Mouse (Mus musculus) CH12.LX (cell line): Measurements from ENCODE around the gene Cenpk. TPM values are rescaled to one million over a fixed set of nuclear protein-coding genes. Genes with fewer than 3 reads are reported as not detected.

ENCODE experiments used
- DNase-seq: peaks from one replicate; pipeline ENCODE4 v3.0.0-alpha.2; 2013; ENCODE audit errors: extremely low read depth
- H3K27ac ChIP-seq: 2 replicates; pipeline ENCODE4 v1.5.1; 2012; ENCODE audit warnings: low read depth, mild to moderate bottlenecking, control low read depth, moderate library complexity; ENCODE audit not compliant: insufficient read depth
- H3K27me3 ChIP-seq: replicated peaks from 2 replicates; pipeline ENCODE3; 2012; ENCODE audit warnings: inconsistent platforms
- H3K36me3 ChIP-seq, 2 experiments: replicated peaks in 1 of 2; 2 replicates each; pipeline versions ENCODE3 to v1.6.1; 2012; ENCODE audit warnings: inconsistent platforms in 1 of 2, low read length in 1 of 2, mild to moderate bottlenecking in 1 of 2, mixed read lengths in 1 of 2, moderate library complexity in 1 of 2; ENCODE audit not compliant: control insufficient read depth in 1 of 2, insufficient read depth in 1 of 2
- H3K4me1 ChIP-seq, 2 experiments: 2 replicates each; pipeline ENCODE4 v1.6.1; 2012; ENCODE audit warnings: inconsistent platforms in 1 of 2, moderate library complexity in 1 of 2; ENCODE audit not compliant: insufficient read depth in 2 of 2, control insufficient read depth in 1 of 2
- H3K4me2 ChIP-seq: 2 replicates; pipeline ENCODE4 v1.6.1; 2012; ENCODE audit warnings: low read depth, mild to moderate bottlenecking, control low read depth; ENCODE audit not compliant: poor library complexity, insufficient read depth, severe bottlenecking
- H3K4me3 ChIP-seq, 3 experiments: fragments of 150-350 bp in 1 of 3; sonication (generic) in 1 of 3; replicated peaks in 1 of 3; 2 replicates each; pipeline versions ENCODE3 to v1.5.1; 2011 to 2012; ENCODE audit warnings: low read depth in 2 of 3, low read length in 2 of 3, mild to moderate bottlenecking in 2 of 3, moderate library complexity in 2 of 3, control low read depth in 1 of 3, improper control_type of control experiment in 1 of 3, inconsistent platforms in 1 of 3, mixed read lengths in 1 of 3; ENCODE audit not compliant: poor library complexity in 1 of 3
- H3K79me2 ChIP-seq: replicated peaks from 2 replicates; pipeline ENCODE4 v1.6.1; 2012; ENCODE audit warnings: mild to moderate bottlenecking, moderate library complexity; ENCODE audit not compliant: control insufficient read depth, poor library complexity, insufficient read depth, severe bottlenecking; ENCODE audit errors: extremely low read depth
- H3K9ac ChIP-seq: 2 replicates; pipeline ENCODE4 v1.6.1; 2012; ENCODE audit warnings: low read depth, mild to moderate bottlenecking, control low read depth, moderate library complexity; ENCODE audit not compliant: insufficient read depth
- H3K9me3 ChIP-seq: replicated peaks from 2 replicates; pipeline ENCODE3; 2012; ENCODE audit warnings: low read length, inconsistent platforms, mixed read lengths
- BHLHE40 ChIP-seq: IDR thresholded peaks from 2 replicates; pipeline ENCODE4 v1.6.1; 2011; ENCODE audit warnings: mild to moderate bottlenecking, low read depth, low read length, improper control_type of control experiment
- CHD1 ChIP-seq: IDR thresholded peaks from 2 replicates; pipeline ENCODE4 v1.6.1; 2012; ENCODE audit warnings: low read depth, low read length, improper control_type of control experiment, inconsistent platforms
- CHD2 ChIP-seq: IDR thresholded peaks from 2 replicates; pipeline ENCODE4 v1.6.1; 2011; ENCODE audit warnings: low read length, improper control_type of control experiment
- CTCF ChIP-seq, 2 experiments: IDR thresholded peaks in 1 of 2; conservative IDR thresholded peaks in 1 of 2; 2 replicates each; pipeline ENCODE4 v1.5.1; 2011 to 2012; ENCODE audit warnings: low read depth in 2 of 2, low read length in 2 of 2, improper control_type of control experiment in 1 of 2, inconsistent platforms in 1 of 2, mild to moderate bottlenecking in 1 of 2, moderate library complexity in 1 of 2
- E2F4 ChIP-seq: IDR thresholded peaks from 2 replicates; pipeline ENCODE4 v1.6.1; 2011; ENCODE audit warnings: low read depth, low read length, improper control_type of control experiment; ENCODE audit not compliant: insufficient replicate concordance
- ELF1 ChIP-seq: IDR thresholded peaks from 2 replicates; pipeline ENCODE4 v1.6.1; 2014; ENCODE audit warnings: low read depth, mild to moderate bottlenecking, inconsistent platforms, low read length, improper control_type of control experiment
- ETS1 ChIP-seq: conservative IDR thresholded peaks from 2 replicates; pipeline ENCODE4 v1.6.1; 2012; ENCODE audit warnings: low read depth, mild to moderate bottlenecking, inconsistent platforms, low read length, improper control_type of control experiment, moderate library complexity
- HCFC1 ChIP-seq: IDR thresholded peaks from 2 replicates; pipeline ENCODE4 v1.6.1; 2012; ENCODE audit warnings: low read depth, mild to moderate bottlenecking, inconsistent platforms, low read length, improper control_type of control experiment
- IRF4 ChIP-seq: IDR thresholded peaks from 2 replicates; pipeline ENCODE4 v1.6.1; 2014; ENCODE audit warnings: low read depth, mild to moderate bottlenecking, inconsistent platforms, low read length, improper control_type of control experiment
- JUN ChIP-seq: IDR thresholded peaks from 2 replicates; pipeline ENCODE4 v1.6.1; 2011; ENCODE audit warnings: low read depth, mild to moderate bottlenecking, low read length, improper control_type of control experiment, moderate library complexity; ENCODE audit not compliant: insufficient read depth
- JUND ChIP-seq: conservative IDR thresholded peaks from 2 replicates; pipeline ENCODE4 v1.6.1; 2011; ENCODE audit warnings: low read depth, low read length, improper control_type of control experiment
- MAX ChIP-seq: IDR thresholded peaks from 2 replicates; pipeline ENCODE4 v1.6.1; 2011; ENCODE audit warnings: low read length, improper control_type of control experiment
- MXI1 ChIP-seq: IDR thresholded peaks from 2 replicates; pipeline ENCODE4 v1.6.1; 2011; ENCODE audit warnings: mild to moderate bottlenecking, low read depth, low read length, improper control_type of control experiment
- MYC ChIP-seq: IDR thresholded peaks from 2 replicates; pipeline ENCODE4 v1.6.1; 2011; ENCODE audit warnings: low read depth, mild to moderate bottlenecking, improper control_type of control experiment, low read length
- NELFE ChIP-seq: IDR thresholded peaks from 2 replicates; pipeline ENCODE4 v1.6.1; 2011; ENCODE audit warnings: low read depth, low read length, improper control_type of control experiment
- POLR2A ChIP-seq: IDR thresholded peaks from 2 replicates; pipeline ENCODE4 v1.6.1; 2011; ENCODE audit warnings: low read depth, mild to moderate bottlenecking, improper control_type of control experiment, low read length
- POLR2AphosphoS2 ChIP-seq: IDR thresholded peaks from 2 replicates; pipeline ENCODE4 v1.6.1; 2011; ENCODE audit warnings: low read depth, low read length, improper control_type of control experiment
- RAD21 ChIP-seq: IDR thresholded peaks from 2 replicates; pipeline ENCODE4 v1.6.1; 2011; ENCODE audit warnings: low read depth, mild to moderate bottlenecking, low read length, improper control_type of control experiment, moderate library complexity
- SIN3A ChIP-seq: IDR thresholded peaks from 2 replicates; pipeline ENCODE4 v1.6.1; 2012; ENCODE audit warnings: low read length, improper control_type of control experiment, inconsistent platforms
- SMC3 ChIP-seq: IDR thresholded peaks from 2 replicates; pipeline ENCODE4 v1.6.1; 2011; ENCODE audit warnings: low read depth, low read length, improper control_type of control experiment
- USF2 ChIP-seq: conservative IDR thresholded peaks from 2 replicates; pipeline ENCODE4 v1.6.1; 2011; ENCODE audit warnings: low read depth, low read length, improper control_type of control experiment
- ZC3H11A ChIP-seq: IDR thresholded peaks from 2 replicates; pipeline ENCODE4 v1.6.1; 2012; ENCODE audit warnings: low read depth, mild to moderate bottlenecking, inconsistent platforms, low read length, improper control_type of control experiment
- ZMIZ1 ChIP-seq: IDR thresholded peaks from 2 replicates; pipeline ENCODE4 v1.6.1; 2012; ENCODE audit warnings: low read depth, mild to moderate bottlenecking, inconsistent platforms, low read length, improper control_type of control experiment
- ZNF384 ChIP-seq: IDR thresholded peaks from 2 replicates; pipeline ENCODE4 v1.6.1; 2012; ENCODE audit warnings: low read depth, low read length, improper control_type of control experiment, inconsistent platforms
- dilution Hi-C: fragments of 300-500 bp; cut with MboI; formaldehyde crosslinking; loops from 2 replicates; pipeline ENCODE4 v1.14.3; 2020; ENCODE audit warnings: low sequenced_read_pairs; ENCODE audit not compliant: extremely low pct_unique_long_range_greater_than_20kb, extremely low pct_ligation_motif_present
- in situ Hi-C: fragments of 300-500 bp; cut with MboI; formaldehyde crosslinking; loops from 3 replicates; pipeline ENCODE4 v1.14.3; 2019; ENCODE audit warnings: low sequenced_read_pairs, low pct_ligation_motif_present, low pct_unique_long_range_greater_than_20kb, mixed read lengths
- polyA plus RNA-seq: library from polyadenylated mRNA; unstranded; fragments of >175 nt; gene quantifications from 2 replicates; pipeline ENCODE4 v1.2.1, GENCODE M21; 2012; ENCODE audit warnings: low read depth; ENCODE audit not compliant: insufficient read length
- total RNA-seq, 2 experiments: library from RNA; depleted of rRNA; stranded (reverse); fragments of 300-350 nt in 1 of 2; fragments of >200 nt in 1 of 2; gene quantifications; 2 replicates each; pipeline ENCODE4 v1.2.3; 2012 to 2014

Gene Cenpk
- total and polyA plus RNA-seq, 3 experiments = 19.0 to 113 (median 35.5) TPM

DNA sequence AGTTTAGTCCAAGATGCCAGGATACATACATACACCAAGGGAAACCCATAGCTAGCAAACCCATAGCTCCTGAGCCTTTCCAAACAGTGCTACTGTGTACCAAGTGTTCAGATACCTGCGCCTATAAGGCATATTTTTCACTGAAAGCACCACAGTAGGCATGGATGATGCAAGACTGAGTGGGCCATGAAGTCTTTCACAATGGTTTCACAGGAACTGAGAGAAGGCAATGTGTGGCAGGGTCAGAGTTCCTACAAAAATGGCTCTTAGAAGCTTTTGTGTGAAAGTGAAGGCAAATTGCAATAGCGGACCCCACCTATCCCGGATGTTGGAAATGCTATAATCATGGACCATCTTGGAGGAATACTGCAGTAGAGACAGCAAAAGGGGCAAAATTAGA lies 30.6 kb downstream of the Cenpk start:
- TF ChIP-seq SMC3 (no peak), ZMIZ1 (no peak), JUN (no peak), SIN3A (no peak)
- H3K4me2 ChIP-seq = no peak overlapping the region
- no peaks in the 10 kb centered on the region for H3K9me3 ChIP-seq
- H3K27ac ChIP-seq = no peak overlapping the region
- no peaks in the 10 kb centered on the region for H3K79me2 ChIP-seq
- no peak for DNase-seq
- in situ Hi-C loops (loop anchor here (25.0 kb wide), 2 partner anchors 353 to 678 kb away; no protein-coding TSS in a partner anchor), dilution Hi-C loops (no loop called here)
- H3K4me1 ChIP-seq = peaks cover 2 to 4% of the 10 kb centered on the region in 2 experiments; a peak in 1 of 4 replicates
- H3K36me3 ChIP-seq = no peaks in the 10 kb centered on the region
- H3K27me3 ChIP-seq = no peaks in the 10 kb centered on the region
- no peak overlapping the region for H3K4me3 ChIP-seq
- H3K9ac ChIP-seq = no peak overlapping the region

DNA sequence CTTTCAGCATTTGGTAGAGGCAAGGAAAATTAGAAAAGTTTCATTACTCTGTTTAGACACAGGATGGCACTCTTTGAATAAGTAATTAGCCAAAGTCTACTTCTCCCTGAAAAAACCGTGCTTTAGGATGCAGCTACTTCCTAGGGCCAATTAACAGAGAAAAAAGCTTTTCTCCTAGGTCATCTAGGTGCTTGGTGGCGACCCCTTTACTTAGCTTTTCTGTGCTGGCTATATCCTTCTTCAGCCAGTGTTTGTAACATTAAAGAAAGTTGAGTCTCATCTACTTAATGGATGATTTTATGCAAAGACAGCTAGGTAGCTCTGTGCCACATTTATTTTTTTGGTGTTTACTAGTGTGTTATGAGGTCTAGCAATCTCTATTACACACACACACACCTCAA lies 56.6 kb downstream of the Cenpk start:
- dilution Hi-C loops (no loop called here), in situ Hi-C loops (loop anchor here (10.0 kb wide), 1 partner anchor 500 kb away; no protein-coding TSS in a partner anchor)
- peak overlapping the region; percentile 99 for H3K4me2 ChIP-seq
- peaks cover 0 to 12% of the 10 kb centered on the region in 2 experiments; a peak in 1 of 4 replicates for H3K4me1 ChIP-seq
- 0 out of 2 replicates have a peak overlapping the region, but pooled peaks have one; percentile 69 for H3K9ac ChIP-seq
- no peaks in the 10 kb centered on the region; the same call in 1 of the 2 replicates for H3K79me2 ChIP-seq
- no peaks in the 10 kb centered on the region for H3K27me3 ChIP-seq
- H3K4me3 ChIP-seq = no peak overlapping the region
- peak; percentile 49 for DNase-seq
- no peak overlapping the region for H3K27ac ChIP-seq
- no peaks in the 10 kb centered on the region for H3K36me3 ChIP-seq
- H3K9me3 ChIP-seq = no peaks in the 10 kb centered on the region
- TF ChIP-seq JUND (peak; percentile 30; the same call in 1 of the 2 replicates), JUN (no peak; the same call in 1 of the 2 replicates), MXI1 (no peak), NELFE (no peak), IRF4 (peak; percentile 19; the same call in 1 of the 2 replicates), HCFC1 (no peak), MYC (peak; percentile 36; the same call in 1 of the 2 replicates), POLR2AphosphoS2 (no peak), ZC3H11A (peak; percentile 65), CTCF (conservative IDR thresholded peaks at IDR 0.05 in 1 of 2, IDR thresholded peaks at IDR 0.05 in 1 of 2; ENCODE audit: low read depth in 2 of 2, low read length in 2 of 2) (peak in 1 of 2 experiments; percentile 80; a peak in 2 of 4 replicates), USF2 (no peak), SIN3A (peak; percentile 25; the same call in 1 of the 2 replicates), E2F4 (no peak), CHD2 (no peak), MAX (no peak), BHLHE40 (0 out of 2 replicates have a peak, but pooled peaks have one; percentile 25), ZNF384 (peak; percentile 87), SMC3 (peak; percentile 77), ZMIZ1 (no peak), POLR2A (no peak), ETS1 (no peak), ELF1 (0 out of 2 replicates have a peak, but pooled peaks have one; percentile 36), RAD21 (peak; percentile 96), CHD1 (no peak)
